Mouse (Mus musculus): ENCODE measurements around the gene Rabl2.

DNA sequence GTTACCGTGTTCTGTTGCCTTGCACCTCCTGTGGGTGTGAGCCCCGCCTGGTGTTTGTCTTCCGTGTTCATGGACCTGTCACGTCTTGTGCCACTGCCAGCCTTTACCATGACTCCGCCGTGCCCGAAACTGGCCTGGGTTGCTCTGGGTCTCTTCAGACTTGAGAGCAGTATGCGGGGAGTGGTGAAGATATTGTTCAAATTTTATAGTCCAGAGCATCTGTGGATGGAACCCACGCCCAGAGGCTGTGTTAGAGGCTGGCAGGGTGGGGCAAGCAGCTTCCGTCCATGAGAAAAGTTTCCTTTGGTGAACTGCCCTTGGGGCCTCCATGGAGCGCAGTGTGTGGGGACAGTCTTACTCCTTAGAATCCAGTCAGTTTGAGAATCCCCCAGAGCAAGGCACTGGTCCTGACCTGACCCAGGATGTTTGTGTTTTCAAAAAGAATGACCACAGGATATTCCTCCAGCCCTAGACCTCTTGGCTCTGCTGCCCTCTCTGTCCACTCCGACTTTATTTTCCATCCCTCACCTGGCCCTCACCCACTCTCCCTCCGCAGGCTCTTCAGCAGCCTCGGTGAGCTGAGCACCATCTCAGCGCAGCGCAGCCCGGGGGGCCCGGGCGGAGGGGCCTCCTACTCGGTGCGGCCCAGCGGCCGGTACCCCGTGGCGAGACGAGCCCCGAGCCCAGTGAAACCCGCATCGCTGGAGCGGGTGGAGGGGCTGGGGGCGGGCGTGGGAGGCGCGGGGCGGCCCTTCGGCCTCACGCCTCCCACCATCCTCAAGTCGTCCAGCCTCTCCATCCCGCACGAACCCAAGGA, 34.3 kb downstream of the Rabl2 start:
- TF ChIP-seq POLR2A (IDR thresholded peaks at IDR 0.05; ENCODE audit: low read depth, low read length) (no peak), CTCF (IDR thresholded peaks at IDR 0.05; ENCODE audit: extremely low read depth, insufficient read length, insufficient replicate concordance, low read depth, low read length) (no peak)
